Mouse (Mus musculus): ENCODE measurements around the gene Neurl3. TPM values are rescaled to one million over a fixed set of nuclear protein-coding genes. Genes with fewer than 3 reads are reported as not detected.

The Neurl3 gene
- total and polyA plus RNA-seq, 3 experiments, result 2.2 to 5.8 (median 3.0) TPM

DNA sequence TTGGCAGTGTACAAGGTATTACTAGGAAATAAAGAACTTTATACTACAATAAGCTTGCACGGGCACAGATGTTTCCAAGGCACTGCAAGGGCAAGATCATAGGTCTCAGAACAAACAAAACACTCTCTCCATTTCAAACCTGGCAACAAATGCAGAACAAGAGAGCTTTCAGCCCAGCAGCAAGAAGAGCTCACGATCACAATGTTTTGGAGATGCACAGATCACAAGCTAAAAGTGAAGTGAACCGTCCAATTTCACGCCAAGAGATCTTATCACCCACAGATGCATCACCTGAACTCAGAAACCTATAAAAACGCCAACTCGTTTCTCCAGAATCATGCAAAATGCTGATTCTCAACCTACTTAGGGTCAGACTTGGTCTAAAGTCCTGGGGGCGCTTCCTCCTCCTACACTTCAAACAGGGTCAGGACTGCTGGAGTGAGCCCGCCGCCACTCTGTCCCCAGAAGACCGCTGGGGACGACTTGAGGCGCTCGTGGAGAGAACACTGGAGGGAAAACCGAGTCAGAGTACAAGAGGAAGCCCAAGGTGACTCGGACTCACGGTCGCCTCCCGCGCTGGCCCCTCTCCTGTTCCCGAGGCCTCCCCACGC is 30.9 kb downstream of the Neurl3 start:
- Histone ChIP-seq H3K4me1 (ENCODE audit: control insufficient read depth, insufficient read depth, low read length) (no peaks in the 10 kb centered on the region), H3K27ac (peak overlapping the region; percentile 73), H3K9ac (ENCODE audit: low read depth, low read length) (peak overlapping the region; percentile 76), H3K79me2 (replicated peaks; ENCODE audit: control insufficient read depth, insufficient read depth, low read length) (0 out of 2 replicates have a peak, but pooled peaks cover 2% of the 10 kb centered on the region), H3K27me3 (ENCODE audit: control insufficient read depth, insufficient read depth, low read length) (no peaks in the 10 kb centered on the region), H3K36me3 (ENCODE audit: control insufficient read depth, insufficient read depth, low read length) (no peaks in the 10 kb centered on the region; the same call in 1 of the 2 replicates), H3K4me3 (peak overlapping the region; percentile 100)
- no peak for TF ChIP-seq EP300 (IDR thresholded peaks at IDR 0.05; ENCODE audit: insufficient read depth, low read depth, low read length)
- TF ChIP-seq POLR2A (IDR thresholded peaks at IDR 0.05; ENCODE audit: insufficient read depth, low read depth, low read length), result no peak
- TF ChIP-seq CTCF (IDR thresholded peaks at IDR 0.05), result no peak
- DNase-seq, result no peak
- intact Hi-C loops (cut with DNase I), result loop anchor here (2.0 to 10.0 kb wide), 3 partner anchors 34 to 1751 kb away; partner anchors contain the start of genes Eif5b and Txndc9
- 2% methylated on average over 21 of the region's 21 CpGs for WGBS

GRCm38 (mm10) chr1:36241903-36242429 is 32.5 kb downstream of the Neurl3 start:
- WGBS, result 90% methylated on average over 15 of the region's 15 CpGs
- intact Hi-C loops (cut with DNase I), result loop anchor here (5.0 to 10.0 kb wide), 2 partner anchors 35 to 1753 kb away; partner anchors contain the start of genes Eif5b and Txndc9
- Histone ChIP-seq H3K36me3 (ENCODE audit: control insufficient read depth, insufficient read depth, low read length) (no peaks in the 10 kb centered on the region; the same call in 1 of the 2 replicates), H3K4me3 (no peak overlapping the region), H3K4me1 (ENCODE audit: control insufficient read depth, insufficient read depth, low read length) (no peaks in the 10 kb centered on the region), H3K79me2 (replicated peaks; ENCODE audit: control insufficient read depth, insufficient read depth, low read length) (0 out of 2 replicates have a peak, but pooled peaks cover 2% of the 10 kb centered on the region), H3K27ac (no peak overlapping the region), H3K9ac (ENCODE audit: low read depth, low read length) (no peak overlapping the region), H3K27me3 (ENCODE audit: control insufficient read depth, insufficient read depth, low read length) (no peaks in the 10 kb centered on the region)
- TF ChIP-seq POLR2A (IDR thresholded peaks at IDR 0.05; ENCODE audit: insufficient read depth, low read depth, low read length), result no peak
- TF ChIP-seq EP300 (IDR thresholded peaks at IDR 0.05; ENCODE audit: insufficient read depth, low read depth, low read length), result no peak
- no peak for TF ChIP-seq CTCF (IDR thresholded peaks at IDR 0.05)
- no peak for DNase-seq

- no peak overlapping the region for H3K9ac ChIP-seq (ENCODE audit: low read depth, low read length)
- H3K27ac ChIP-seq, result no peak overlapping the region
- TF ChIP-seq EP300 (IDR thresholded peaks at IDR 0.05; ENCODE audit: insufficient read depth, low read depth, low read length) (no peak), CTCF (IDR thresholded peaks at IDR 0.05) (no peak), POLR2A (IDR thresholded peaks at IDR 0.05; ENCODE audit: insufficient read depth, low read depth, low read length) (no peak)
- H3K4me3 ChIP-seq, result no peak overlapping the region
- H3K27me3 ChIP-seq (ENCODE audit: control insufficient read depth, insufficient read depth, low read length), result no peaks in the 10 kb centered on the region
- H3K79me2 ChIP-seq (replicated peaks; ENCODE audit: control insufficient read depth, insufficient read depth, low read length), result 0 out of 2 replicates have a peak, but pooled peaks cover 2% of the 10 kb centered on the region
- H3K36me3 ChIP-seq (ENCODE audit: control insufficient read depth, insufficient read depth, low read length), result no peaks in the 10 kb centered on the region; the same call in 1 of the 2 replicates
- no peaks in the 10 kb centered on the region for H3K4me1 ChIP-seq (ENCODE audit: control insufficient read depth, insufficient read depth, low read length)
- WGBS, result 78% methylated on average over 6 of the region's 6 CpGs
- DNase-seq, result no peak
- intact Hi-C loops (cut with DNase I), result loop anchor here (5.0 to 10.0 kb wide), 2 partner anchors 37 to 1755 kb away; partner anchors contain the start of genes Eif5b and Txndc9
These were observed 34.3 kb downstream of the Neurl3 start for GRCm38 (mm10) chr1:36240176-36240575.

DNA sequence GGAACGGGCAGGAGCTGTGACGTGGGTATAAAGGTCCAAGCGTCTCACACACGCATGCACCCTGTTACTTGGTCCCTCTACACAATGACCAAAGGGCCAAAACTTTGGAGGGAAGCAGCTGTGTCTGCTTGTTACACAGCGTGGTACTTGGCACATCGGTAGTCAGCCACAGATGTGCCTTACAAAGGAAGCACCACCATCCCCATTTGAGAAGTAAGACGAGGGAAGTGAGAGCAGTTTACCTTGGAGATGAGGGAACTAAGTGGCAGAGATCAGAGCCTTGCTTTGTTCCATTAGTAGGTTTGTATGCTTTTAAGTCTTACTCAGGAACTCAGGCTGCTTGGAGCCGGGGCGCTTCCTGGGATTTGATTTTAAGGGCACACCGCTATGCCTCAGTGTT is 35.1 kb downstream of the Neurl3 start:
- WGBS, result 87% methylated on average over 10 of the region's 10 CpGs
- H3K4me3 ChIP-seq, result no peak overlapping the region
- TF ChIP-seq CTCF (IDR thresholded peaks at IDR 0.05) (no peak), POLR2A (IDR thresholded peaks at IDR 0.05; ENCODE audit: insufficient read depth, low read depth, low read length) (no peak), EP300 (IDR thresholded peaks at IDR 0.05; ENCODE audit: insufficient read depth, low read depth, low read length) (no peak)
- no peaks in the 10 kb centered on the region; the same call in 1 of the 2 replicates for H3K36me3 ChIP-seq (ENCODE audit: control insufficient read depth, insufficient read depth, low read length)
- DNase-seq, result no peak
- H3K79me2 ChIP-seq (replicated peaks; ENCODE audit: control insufficient read depth, insufficient read depth, low read length), result peaks cover 2% of the 10 kb centered on the region; the same call in 1 of the 2 replicates
- H3K4me1 ChIP-seq (ENCODE audit: control insufficient read depth, insufficient read depth, low read length), result no peaks in the 10 kb centered on the region
- H3K9ac ChIP-seq (ENCODE audit: low read depth, low read length), result no peak overlapping the region
- no peak overlapping the region for H3K27ac ChIP-seq
- no peaks in the 10 kb centered on the region for H3K27me3 ChIP-seq (ENCODE audit: control insufficient read depth, insufficient read depth, low read length)
- intact Hi-C loops (cut with DNase I), result no loop called here

GRCm38 (mm10) chr1:36235855-36236254 is 38.6 kb downstream of the Neurl3 start:
- no peak overlapping the region for H3K4me3 ChIP-seq
- intact Hi-C loops (cut with DNase I), result no loop called here
- H3K27me3 ChIP-seq (ENCODE audit: control insufficient read depth, insufficient read depth, low read length), result no peaks in the 10 kb centered on the region
- no peak for DNase-seq
- no peaks in the 10 kb centered on the region for H3K4me1 ChIP-seq (ENCODE audit: control insufficient read depth, insufficient read depth, low read length)
- H3K27ac ChIP-seq, result no peak overlapping the region
- no peak overlapping the region for H3K9ac ChIP-seq (ENCODE audit: low read depth, low read length)
- H3K79me2 ChIP-seq (replicated peaks; ENCODE audit: control insufficient read depth, insufficient read depth, low read length), result no peaks in the 10 kb centered on the region; the same call in 1 of the 2 replicates
- no peak for TF ChIP-seq EP300 (IDR thresholded peaks at IDR 0.05; ENCODE audit: insufficient read depth, low read depth, low read length)
- H3K36me3 ChIP-seq (ENCODE audit: control insufficient read depth, insufficient read depth, low read length), result no peaks in the 10 kb centered on the region
- 55% methylated on average over 2 of the region's 2 CpGs for WGBS

- Histone ChIP-seq H3K4me3 (no peak overlapping the region), H3K27ac (no peak overlapping the region), H3K79me2 (replicated peaks; ENCODE audit: control insufficient read depth, insufficient read depth, low read length) (no peaks in the 10 kb centered on the region; the same call in 1 of the 2 replicates), H3K4me1 (ENCODE audit: control insufficient read depth, insufficient read depth, low read length) (no peaks in the 10 kb centered on the region), H3K9ac (ENCODE audit: low read depth, low read length) (no peak overlapping the region), H3K36me3 (ENCODE audit: control insufficient read depth, insufficient read depth, low read length) (peaks cover 2% of the 10 kb centered on the region; the same call in 1 of the 2 replicates), H3K27me3 (ENCODE audit: control insufficient read depth, insufficient read depth, low read length) (no peaks in the 10 kb centered on the region)
- intact Hi-C loops (cut with DNase I), result no loop called here
- no peak for TF ChIP-seq EP300 (IDR thresholded peaks at IDR 0.05; ENCODE audit: insufficient read depth, low read depth, low read length)
- TF ChIP-seq CTCF (IDR thresholded peaks at IDR 0.05), result no peak
- TF ChIP-seq POLR2A (IDR thresholded peaks at IDR 0.05; ENCODE audit: insufficient read depth, low read depth, low read length), result no peak
- 65% methylated on average over 9 of the region's 9 CpGs for WGBS
- no peak for DNase-seq
These were observed 39.3 kb downstream of the Neurl3 start for GRCm38 (mm10) chr1:36235057-36235639.
